Mouse (Mus musculus) embryonic facial prominence, embryonic 10.5 days (tissue): ENCODE measurements around the gene Nr4a3. TPM values are rescaled to one million over a fixed set of nuclear protein-coding genes. Genes with fewer than 3 reads are reported as not detected.

Experiments used
- DNase-seq: peaks from one replicate; pipeline ENCODE4 v3.0.0-alpha.2; 2017; ENCODE audit warnings: low spot score
- H3K27ac ChIP-seq: fragments of 300-500 bp; sonication (generic); replicated peaks from 2 replicates; pipeline ENCODE4 v1.5.1; 2016; ENCODE audit warnings: mild to moderate bottlenecking
- H3K27me3 ChIP-seq: fragments of 300-500 bp; sonication (generic); replicated peaks from 2 replicates; pipeline ENCODE4 v1.6.1; 2016; ENCODE audit warnings: low read depth, mild to moderate bottlenecking; ENCODE audit not compliant: poor library complexity, severe bottlenecking
- H3K36me3 ChIP-seq: fragments of 300-500 bp; sonication (generic); replicated peaks from 2 replicates; pipeline ENCODE4 v1.6.1; 2016; ENCODE audit warnings: mild to moderate bottlenecking, moderate library complexity
- H3K4me1 ChIP-seq: fragments of 300-500 bp; sonication (generic); 2 replicates; pipeline ENCODE4 v1.6.1; 2016
- H3K4me3 ChIP-seq: fragments of 300-500 bp; sonication (generic); 2 replicates; pipeline ENCODE4 v1.5.1; 2016; ENCODE audit warnings: mild to moderate bottlenecking, moderate library complexity
- H3K9me3 ChIP-seq: fragments of 300-500 bp; sonication (generic); 2 replicates; pipeline ENCODE4 v1.6.1; 2016; ENCODE audit warnings: mild to moderate bottlenecking
- WGBS: fragments of 180-500 bp; shearing (Covaris S2); methylation state at CpG from one replicate; pipeline ENCODE4 v1.1.7; 2016; 5-methylcytosine and 5-hydroxymethylcytosine counted together
- polyA plus RNA-seq: library from polyadenylated mRNA; unstranded; fragments of >200 nt; fragmentation: Nextera tagmentation; extraction: Ambion mirVana; gene quantifications from 2 replicates; pipeline ENCODE4 v1.2.1, GENCODE M21; 2016

Nr4a3 gene
- polyA plus RNA-seq, 1 experiment from 2014 or later = 0.17 TPM

DNA sequence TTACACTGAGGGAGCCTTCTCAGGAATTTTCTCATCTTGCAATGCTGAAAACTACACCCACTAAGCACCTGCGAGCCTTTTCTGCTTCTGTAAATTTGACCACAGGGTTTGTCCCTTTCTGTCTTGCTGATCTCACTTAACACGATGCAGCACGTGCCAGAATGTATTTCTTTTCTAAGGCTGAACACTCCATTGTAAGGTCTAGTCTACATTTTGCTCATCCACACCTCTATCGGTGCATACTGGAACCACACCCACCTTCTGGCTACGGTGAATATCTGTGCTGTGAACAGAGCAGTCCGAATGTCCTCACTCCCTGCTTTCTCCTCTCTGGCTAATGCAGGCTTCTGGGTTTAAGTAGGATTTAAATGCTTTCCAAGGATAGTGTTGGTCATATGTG lies 42.5 kb downstream of the Nr4a3 start:
- Histone ChIP-seq H3K4me3 (no peak overlapping the region), H3K36me3 (no peaks in the 10 kb centered on the region), H3K4me1 (no peaks in the 10 kb centered on the region), H3K9me3 (no peaks in the 10 kb centered on the region), H3K27me3 (no peaks in the 10 kb centered on the region), H3K27ac (no peak overlapping the region)
- no peak for DNase-seq
- 84% methylated on average over 6 of the region's 6 CpGs for WGBS

DNA sequence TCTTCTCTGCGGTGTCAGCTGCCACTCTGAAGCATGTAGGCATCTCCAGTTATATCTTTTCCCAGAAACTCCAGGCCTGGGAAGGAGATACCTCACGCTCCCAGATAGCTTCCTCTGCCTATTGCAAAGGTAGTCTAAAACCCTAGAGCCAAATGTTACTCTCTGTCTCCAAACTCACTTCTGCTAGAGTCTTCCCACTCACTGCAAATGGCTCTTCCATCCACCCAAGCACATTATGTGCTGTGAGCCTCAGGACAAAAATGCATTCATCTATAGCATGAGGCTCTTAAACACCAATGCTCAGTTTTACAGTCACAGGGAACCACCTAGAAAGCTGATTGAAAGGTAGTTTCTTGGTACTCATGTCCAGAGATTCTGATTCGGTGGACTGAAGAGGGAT lies 48.3 kb downstream of the Nr4a3 start:
- Histone ChIP-seq H3K27ac (no peak overlapping the region), H3K4me3 (no peak overlapping the region), H3K9me3 (no peaks in the 10 kb centered on the region), H3K36me3 (no peaks in the 10 kb centered on the region), H3K27me3 (no peaks in the 10 kb centered on the region), H3K4me1 (no peaks in the 10 kb centered on the region)
- 75% methylated on average over 3 of the region's 3 CpGs for WGBS
- DNase-seq = no peak

DNA sequence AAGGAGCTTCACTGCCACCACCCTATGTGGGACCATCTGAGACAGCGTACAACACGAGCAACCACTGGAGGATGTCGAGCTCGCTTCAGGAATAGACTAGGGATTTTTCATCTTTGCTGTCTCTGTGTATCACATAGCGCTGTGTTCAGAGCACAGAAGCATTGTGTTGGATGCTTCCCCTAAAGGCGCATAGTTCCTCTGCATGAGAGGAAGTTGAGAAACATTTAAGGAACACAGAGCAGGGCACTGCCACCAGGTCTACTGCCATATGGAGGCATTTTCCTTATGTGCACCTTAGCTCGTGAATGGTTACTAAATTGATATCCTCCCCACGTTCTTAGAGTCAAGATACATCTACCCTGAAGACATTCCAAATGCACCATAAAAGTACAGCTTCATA lies 55.3 kb downstream of the Nr4a3 start:
- WGBS = 86% methylated on average over 8 of the region's 8 CpGs
- Histone ChIP-seq H3K36me3 (no peaks in the 10 kb centered on the region), H3K27ac (no peak overlapping the region), H3K9me3 (no peaks in the 10 kb centered on the region), H3K4me3 (no peak overlapping the region), H3K27me3 (no peaks in the 10 kb centered on the region), H3K4me1 (no peaks in the 10 kb centered on the region)
- no peak for DNase-seq

DNA sequence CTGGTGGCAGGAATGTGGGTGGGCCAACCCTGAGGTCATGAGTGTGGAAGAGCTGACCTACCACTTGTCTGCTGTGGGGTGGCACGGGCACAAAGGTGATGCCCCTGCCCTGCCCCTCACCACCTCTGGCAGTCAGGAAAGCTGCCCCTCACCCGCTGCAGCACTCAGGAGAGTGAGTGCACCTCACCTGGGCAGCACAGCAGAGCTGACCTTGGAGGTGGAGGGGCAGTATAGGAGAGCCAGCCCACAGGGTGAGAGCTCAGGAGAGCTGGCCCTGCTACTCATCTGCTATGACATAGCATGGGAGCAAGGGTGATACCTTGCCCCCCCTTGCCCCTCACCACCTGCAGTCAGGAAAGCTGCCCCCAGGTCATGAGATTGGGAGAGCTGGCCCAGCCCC lies 57.0 kb downstream of the Nr4a3 start:
- Histone ChIP-seq H3K4me3 (no peak overlapping the region), H3K27me3 (no peaks in the 10 kb centered on the region), H3K36me3 (no peaks in the 10 kb centered on the region), H3K9me3 (no peaks in the 10 kb centered on the region), H3K27ac (no peak overlapping the region), H3K4me1 (no peaks in the 10 kb centered on the region)
- WGBS = 65% methylated on average over 2 of the region's 2 CpGs
- DNase-seq = no peak

DNA sequence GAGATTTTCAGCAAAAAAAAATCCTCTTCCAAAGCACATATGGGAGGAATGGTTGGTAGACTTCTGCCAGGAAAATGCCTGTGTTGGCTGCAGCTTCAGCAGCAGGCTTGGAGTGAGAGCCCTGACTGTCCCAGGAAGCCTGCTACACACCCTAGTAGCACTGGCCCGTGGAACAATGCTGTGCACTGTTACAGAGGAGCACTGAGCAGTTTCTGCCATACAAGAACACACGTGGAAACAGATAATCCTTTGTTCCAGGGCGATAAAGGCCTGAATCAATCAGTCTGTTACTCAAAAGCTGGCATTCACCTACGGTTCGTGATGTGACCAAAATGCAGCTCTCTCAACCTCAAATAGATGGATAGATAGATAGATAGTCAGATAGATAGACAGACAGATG lies 60.4 kb downstream of the Nr4a3 start:
- Histone ChIP-seq H3K27ac (no peak overlapping the region), H3K4me3 (no peak overlapping the region), H3K9me3 (no peaks in the 10 kb centered on the region), H3K4me1 (no peaks in the 10 kb centered on the region), H3K27me3 (no peaks in the 10 kb centered on the region), H3K36me3 (no peaks in the 10 kb centered on the region)
- 44% methylated on average over 5 of the region's 5 CpGs for WGBS
- no peak for DNase-seq

DNA sequence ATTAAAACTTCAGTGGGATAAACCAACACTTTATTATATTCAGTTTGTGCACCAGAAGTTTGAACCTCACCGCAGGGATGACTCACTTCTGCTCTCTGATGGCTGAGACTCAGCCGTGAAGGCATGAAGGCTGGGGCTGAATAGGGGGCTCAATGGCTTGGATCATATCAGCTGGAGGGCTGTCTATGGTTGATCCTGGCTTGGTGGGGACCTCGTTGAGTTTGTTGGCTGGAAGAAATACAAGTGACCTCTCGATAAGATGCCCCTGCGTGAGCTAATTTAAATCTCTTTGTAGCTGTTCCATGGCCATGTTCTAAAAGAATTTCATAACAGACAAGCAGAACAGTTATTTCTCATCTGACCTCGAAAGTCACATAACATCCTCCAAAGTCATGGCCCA lies 62.1 kb downstream of the Nr4a3 start:
- H3K27ac ChIP-seq = no peak overlapping the region
- DNase-seq = no peak
- H3K36me3 ChIP-seq = no peaks in the 10 kb centered on the region
- no peak overlapping the region for H3K4me3 ChIP-seq
- WGBS = 90% methylated on average over 6 of the region's 6 CpGs
- H3K27me3 ChIP-seq = no peaks in the 10 kb centered on the region
- no peaks in the 10 kb centered on the region for H3K4me1 ChIP-seq
- H3K9me3 ChIP-seq = no peaks in the 10 kb centered on the region

DNA sequence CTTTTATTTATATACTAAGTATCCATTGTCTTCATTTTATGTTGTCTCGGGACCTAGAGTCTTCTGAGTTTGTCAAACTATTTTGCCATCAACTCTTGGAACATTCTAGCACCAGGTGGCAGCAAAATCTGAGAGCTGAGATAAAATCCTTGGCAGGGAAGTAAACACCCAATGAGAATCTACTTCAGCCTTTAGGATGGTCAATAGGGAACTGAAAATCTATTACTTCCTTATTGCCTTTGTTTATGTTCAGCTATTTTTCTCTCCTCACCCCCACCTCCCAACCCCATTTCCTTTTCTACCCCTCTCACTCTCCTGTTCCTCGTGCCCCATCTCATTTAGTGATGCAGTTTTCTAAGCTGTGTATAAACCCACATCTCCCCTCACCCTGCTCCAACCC lies 63.6 kb downstream of the Nr4a3 start:
- no peaks in the 10 kb centered on the region for H3K27me3 ChIP-seq
- H3K27ac ChIP-seq = no peak overlapping the region
- H3K36me3 ChIP-seq = no peaks in the 10 kb centered on the region
- H3K9me3 ChIP-seq = no peaks in the 10 kb centered on the region
- H3K4me3 ChIP-seq = no peak overlapping the region
- H3K4me1 ChIP-seq = no peaks in the 10 kb centered on the region
- 72% methylated on average over 2 of the region's 2 CpGs for WGBS
- no peak for DNase-seq

DNA sequence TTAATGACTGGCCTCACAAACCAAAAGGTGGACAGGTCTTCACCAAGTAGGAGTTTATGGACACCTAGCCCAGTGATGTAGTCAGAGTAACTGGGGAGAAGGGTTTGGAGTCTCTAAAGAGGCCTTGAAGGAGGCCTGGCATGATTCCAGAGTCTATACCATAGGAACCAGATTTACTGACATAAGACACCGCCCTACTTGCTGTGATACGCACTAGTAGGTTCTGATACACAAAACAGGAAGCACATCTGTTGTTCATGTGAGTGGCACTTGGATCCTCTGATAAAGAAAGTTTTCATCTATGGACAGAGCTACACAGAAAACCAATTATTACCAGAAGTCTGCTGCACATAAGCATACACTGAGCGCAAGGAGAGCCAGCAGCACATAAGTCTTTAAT lies 65.4 kb downstream of the Nr4a3 start:
- no peaks in the 10 kb centered on the region for H3K36me3 ChIP-seq
- H3K4me1 ChIP-seq = no peaks in the 10 kb centered on the region
- no peak for DNase-seq
- no peaks in the 10 kb centered on the region for H3K9me3 ChIP-seq
- no peak overlapping the region for H3K27ac ChIP-seq
- no peak overlapping the region for H3K4me3 ChIP-seq
- no peaks in the 10 kb centered on the region for H3K27me3 ChIP-seq
- WGBS = 91% methylated on average over 3 of the region's 3 CpGs

DNA sequence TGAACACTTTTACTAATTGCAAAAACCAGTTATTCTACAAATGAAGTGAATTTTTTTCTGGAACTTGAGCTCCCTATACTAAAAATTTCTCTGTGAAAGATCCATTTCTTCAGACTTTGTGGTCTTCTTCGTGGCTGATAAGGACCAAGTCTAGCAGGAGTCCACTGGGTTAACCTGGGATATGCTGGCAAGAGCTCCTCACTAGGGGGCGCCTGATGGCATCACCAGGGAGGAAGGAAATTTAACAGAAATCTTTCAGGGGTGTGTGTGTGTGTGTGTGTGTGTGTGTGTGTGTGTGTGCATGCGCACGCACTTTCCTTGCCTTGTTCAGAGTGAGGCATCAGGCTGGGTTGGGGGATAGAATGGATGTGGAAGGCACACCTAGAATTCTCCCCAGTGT lies 71.2 kb downstream of the Nr4a3 start:
- Histone ChIP-seq H3K4me1 (no peaks in the 10 kb centered on the region), H3K9me3 (no peaks in the 10 kb centered on the region), H3K27me3 (no peaks in the 10 kb centered on the region), H3K36me3 (no peaks in the 10 kb centered on the region), H3K4me3 (no peak overlapping the region), H3K27ac (no peak overlapping the region)
- DNase-seq = no peak
- WGBS = 66% methylated on average over 4 of the region's 4 CpGs

DNA sequence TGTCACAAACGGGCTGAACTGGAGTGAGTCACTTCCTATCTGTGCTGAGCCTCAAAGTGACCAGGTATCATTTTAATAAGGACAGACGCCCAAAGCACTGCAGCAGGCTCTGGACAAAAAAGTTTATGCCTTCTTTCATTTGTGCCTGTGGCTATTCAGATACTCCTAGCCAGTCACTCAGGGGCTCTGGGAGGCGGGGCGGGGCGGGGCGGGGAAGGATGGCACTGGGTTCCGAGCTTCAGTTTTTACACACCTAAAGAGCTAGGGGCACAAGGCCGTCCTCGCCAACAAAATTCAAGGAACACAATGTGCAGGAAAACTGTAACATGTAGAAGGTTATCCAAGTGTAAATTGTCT lies 79.4 kb downstream of the Nr4a3 start:
- 4% methylated on average over 9 of the region's 9 CpGs for WGBS
- Histone ChIP-seq H3K4me1 (peaks cover 13% of the 10 kb centered on the region), H3K9me3 (no peaks in the 10 kb centered on the region), H3K4me3 (peak overlapping the region; percentile 81), H3K36me3 (no peaks in the 10 kb centered on the region), H3K27ac (peak overlapping the region; percentile 88; the same call in 1 of the 2 replicates), H3K27me3 (0 out of 2 replicates have a peak, but pooled peaks cover 4% of the 10 kb centered on the region)
- DNase-seq = no peak

DNA sequence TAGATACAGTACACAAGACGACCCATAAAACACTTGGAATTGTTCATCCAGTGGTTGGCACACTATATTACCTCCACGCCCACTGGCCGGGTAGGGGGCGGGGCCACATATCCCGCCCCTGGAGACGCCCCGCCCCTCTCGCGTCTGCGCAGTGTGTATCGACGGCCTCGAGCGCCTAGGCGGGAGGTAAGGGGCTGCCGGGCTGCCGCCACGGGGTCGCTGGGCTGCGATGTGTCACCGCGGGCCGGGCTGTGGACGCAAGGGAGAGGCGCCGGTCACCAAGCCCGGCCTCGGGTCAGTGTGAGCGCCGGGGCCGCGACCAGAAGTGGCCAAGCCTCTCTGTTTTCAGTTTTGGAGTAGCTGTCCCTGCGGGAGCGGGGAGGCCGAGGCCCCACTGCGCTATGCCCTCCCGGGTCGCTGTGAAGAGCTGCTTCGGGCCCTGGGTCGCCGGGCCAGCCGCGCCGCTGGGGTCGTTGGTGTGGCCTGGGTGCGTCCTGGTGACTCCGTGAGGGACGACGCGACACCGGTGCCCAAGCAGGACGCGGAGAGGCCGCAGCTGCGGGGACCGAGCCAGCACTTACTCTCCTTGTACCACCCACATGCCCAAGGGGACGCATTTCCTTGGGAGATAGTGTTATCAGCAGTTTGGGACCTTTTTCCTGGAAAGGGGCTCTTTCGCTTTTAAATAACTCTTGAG lies 80.0 kb downstream of the Nr4a3 start, which contains the start of gene Stx17:
Gene Stx17 (plus strand): TSS at position 143 of the 697 bp plus-strand sequence.
- WGBS = under 1% methylated on average over 58 of the region's 58 CpGs
- peak; percentile 93 for DNase-seq
- H3K4me1 ChIP-seq = peaks cover 13% of the 10 kb centered on the region
- peak within 1 kb of the TSS; percentile 81 for H3K4me3 ChIP-seq
- H3K9me3 ChIP-seq = no peaks in the 10 kb centered on the region
- no peaks in the 10 kb centered on the region for H3K36me3 ChIP-seq
- 0 out of 2 replicates have a peak, but pooled peaks cover 4% of the 10 kb centered on the region for H3K27me3 ChIP-seq
- H3K27ac ChIP-seq = peak within 1 kb of the TSS; percentile 88

DNA sequence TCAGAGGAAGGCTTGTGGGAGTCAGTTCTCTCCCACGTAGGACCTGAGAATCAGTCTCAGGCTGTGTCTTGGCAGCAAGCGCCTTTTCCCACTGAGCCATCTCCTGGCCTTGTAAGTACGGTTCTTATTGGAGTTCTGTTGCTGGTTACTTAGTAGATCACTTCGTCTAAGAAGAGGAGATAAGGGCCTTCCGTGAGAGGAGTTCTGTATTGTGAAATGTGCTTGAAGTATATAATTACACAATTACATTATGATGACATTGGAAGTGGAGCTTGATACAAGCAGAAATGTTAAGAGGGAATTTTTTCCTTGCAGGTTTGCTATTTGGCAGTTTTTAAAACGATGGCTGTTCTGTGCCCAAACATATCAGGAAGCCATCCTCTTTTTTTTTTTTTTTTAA lies 85.4 kb downstream of the Nr4a3 start:
- H3K4me1 ChIP-seq = peaks cover 1% of the 10 kb centered on the region; the same call in 1 of the 2 replicates
- H3K4me3 ChIP-seq = no peak overlapping the region
- no peak for DNase-seq
- WGBS = 88% methylated on average over 6 of the region's 6 CpGs
- H3K9me3 ChIP-seq = no peaks in the 10 kb centered on the region
- H3K27me3 ChIP-seq = no peaks in the 10 kb centered on the region
- H3K36me3 ChIP-seq = peaks cover 2% of the 10 kb centered on the region; the same call in 1 of the 2 replicates
- no peak overlapping the region for H3K27ac ChIP-seq

DNA sequence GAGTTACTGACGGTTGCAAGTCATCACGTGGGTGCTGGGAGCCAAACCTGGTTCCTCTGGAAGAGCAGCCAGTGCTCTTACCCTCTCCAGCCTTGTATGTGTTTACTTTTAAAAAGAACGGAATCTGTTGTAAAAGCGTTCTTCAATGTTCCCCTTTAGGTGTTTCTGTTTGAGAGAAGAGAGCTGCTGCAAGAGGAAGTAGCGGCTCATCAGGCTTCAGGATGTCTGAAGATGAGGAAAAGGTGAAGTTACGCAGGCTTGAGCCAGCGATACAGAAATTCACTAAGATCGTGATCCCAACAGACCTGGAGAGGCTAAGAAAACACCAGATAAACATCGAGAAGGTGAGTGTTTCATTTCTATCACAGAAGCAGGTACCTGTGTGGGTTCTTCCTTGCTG lies 86.7 kb downstream of the Nr4a3 start:
- Histone ChIP-seq H3K4me1 (no peaks in the 10 kb centered on the region), H3K4me3 (no peak overlapping the region), H3K27me3 (no peaks in the 10 kb centered on the region), H3K27ac (no peak overlapping the region), H3K9me3 (no peaks in the 10 kb centered on the region), H3K36me3 (peaks cover 3% of the 10 kb centered on the region; the same call in 1 of the 2 replicates)
- no peak for DNase-seq
- 96% methylated on average over 9 of the region's 9 CpGs for WGBS
